Mouse (Mus musculus): ENCODE data around the gene Mpdz.

DNA sequence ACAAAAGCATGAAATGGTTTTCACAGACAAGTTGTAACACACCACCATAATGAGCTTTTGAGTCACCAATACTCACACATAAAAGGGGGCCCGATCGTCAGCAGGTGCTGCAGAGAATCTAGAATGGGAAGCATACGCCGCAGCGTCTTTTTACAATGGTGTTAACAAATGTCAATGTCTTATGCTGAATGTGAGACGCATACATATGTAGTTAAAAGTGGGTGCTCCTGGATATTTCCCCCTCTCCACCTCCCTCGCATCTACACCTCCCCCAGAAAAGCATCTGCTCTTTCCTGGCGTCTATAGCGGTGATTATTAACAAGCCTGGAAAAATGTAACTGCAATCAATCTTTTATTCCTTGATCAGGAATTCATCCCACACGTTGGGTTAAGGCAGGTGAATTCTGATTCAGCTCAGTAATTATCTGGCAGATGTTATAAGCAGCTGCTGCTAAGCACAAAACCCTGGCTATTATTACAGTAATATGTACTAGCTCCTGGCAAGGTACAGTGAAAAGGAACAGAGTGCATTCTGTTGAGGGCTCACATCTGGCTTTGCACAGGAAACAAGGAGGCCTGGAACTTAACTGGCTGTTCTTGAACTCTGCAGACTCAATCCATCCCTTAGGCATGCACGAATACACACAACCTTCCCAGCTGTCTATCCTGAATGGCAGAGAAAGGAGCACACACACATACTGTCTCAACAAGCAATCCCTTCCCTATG, 109.6 kb downstream of the Mpdz start:
- TF ChIP-seq CTCF (IDR thresholded peaks at IDR 0.05; ENCODE audit: insufficient read depth, low read length) (no peak), POLR2A (IDR thresholded peaks at IDR 0.05; ENCODE audit: borderline replicate concordance, extremely low read depth, low read depth, low read length) (no peak)
